Mouse (Mus musculus): Measurements from ENCODE around the gene Tst.
A peak's percentile ranks its signal among the peaks of the same experiment; 100 is the strongest.

The Tst gene

DNA sequence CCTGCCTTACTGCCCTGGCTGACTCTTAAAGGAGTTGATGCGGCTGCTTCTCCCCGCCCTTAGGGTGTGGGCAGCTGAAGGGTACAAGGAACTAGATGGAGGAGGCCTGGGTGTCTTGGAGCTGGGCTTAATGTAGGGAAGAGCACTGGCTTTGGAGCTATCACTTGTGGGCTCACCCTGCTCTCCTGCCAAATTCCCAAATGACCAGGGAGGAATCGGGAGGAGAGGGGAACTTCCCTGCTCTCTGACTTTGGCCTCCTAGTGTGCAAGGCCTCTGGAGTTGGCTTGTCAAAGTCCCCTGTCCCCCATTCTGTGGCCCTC lies 23.4 kb upstream of the Tst start:
- DNase-seq, result no peak

DNA sequence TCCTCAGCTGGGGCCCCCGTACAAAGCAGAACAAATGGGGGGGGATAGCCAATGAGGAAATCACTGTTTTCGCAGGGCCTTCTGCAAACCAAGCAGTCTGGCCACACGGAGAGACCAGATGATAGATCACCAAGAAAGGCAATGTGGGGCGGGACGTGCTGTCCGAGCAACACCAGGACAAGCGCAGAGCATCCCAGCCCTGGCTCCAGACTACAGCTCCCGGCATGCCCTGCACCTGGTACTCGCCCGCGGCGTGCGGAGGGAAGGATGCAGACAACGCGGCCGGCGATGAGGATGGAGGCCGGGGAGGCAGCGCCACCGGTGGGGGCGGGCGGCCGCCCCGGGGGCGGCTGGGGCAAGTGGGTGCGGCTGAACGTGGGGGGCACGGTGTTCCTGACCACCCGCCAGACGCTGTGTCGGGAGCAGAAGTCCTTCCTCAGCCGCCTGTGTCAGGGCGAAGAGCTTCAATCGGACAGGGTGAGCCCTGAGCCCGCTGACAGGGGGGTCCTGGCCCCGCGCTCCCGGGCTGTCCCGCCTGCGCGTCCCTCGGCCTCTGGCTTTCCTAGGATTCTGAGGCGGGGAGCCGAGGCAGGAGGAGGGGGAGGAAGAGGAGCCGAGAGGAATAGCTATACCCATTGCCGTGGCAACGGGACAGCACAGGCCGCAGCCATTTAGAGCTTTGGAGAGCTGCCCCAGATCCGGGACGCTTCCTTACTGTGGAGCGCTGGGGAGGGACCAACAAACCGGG lies 22.9 kb upstream of the Tst start, which contains the start of gene Kctd17:
Gene Kctd17 (plus strand): TSS at position 174 of the 748 bp plus-strand sequence.
- peak; percentile 90 for DNase-seq

DNA sequence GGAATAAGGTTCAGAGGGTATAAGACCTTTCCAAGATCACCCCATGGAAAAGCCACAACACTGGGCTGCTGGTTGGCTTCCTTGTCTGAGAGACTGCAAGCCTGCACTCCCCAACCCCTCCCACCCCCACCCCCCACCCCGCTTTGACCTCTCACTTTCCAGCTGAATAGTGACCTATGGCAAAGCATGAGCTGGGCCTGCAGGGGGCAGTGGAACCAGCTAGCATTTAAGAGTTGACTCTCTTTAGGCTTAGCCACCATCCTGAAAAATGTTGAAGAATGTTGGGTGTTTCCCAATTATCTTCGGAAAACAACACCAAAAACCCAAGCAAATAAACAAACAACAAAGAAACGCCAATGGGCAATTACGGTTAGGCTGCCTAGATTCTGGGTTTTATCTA lies 19.5 kb upstream of the Tst start:
- peak; percentile 26 for DNase-seq

DNA sequence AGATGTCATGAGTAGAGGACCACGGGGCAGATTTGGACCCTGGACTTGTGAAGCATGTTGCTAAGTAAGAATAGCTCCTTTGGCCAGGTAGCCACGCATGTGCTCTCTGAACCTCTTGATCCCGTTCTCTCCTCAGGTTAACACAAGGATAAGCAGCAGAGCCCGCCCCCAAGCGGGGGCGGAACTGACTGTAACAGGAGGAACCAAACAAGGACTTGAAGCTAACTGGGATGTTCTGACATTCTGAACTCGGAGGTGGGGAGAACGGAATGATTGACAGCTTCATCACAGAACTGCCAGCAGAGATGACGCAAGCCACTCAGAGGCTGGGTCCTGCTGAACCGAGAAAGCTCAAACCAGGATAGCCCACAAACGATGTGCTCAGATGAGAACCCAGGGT lies 18.8 kb upstream of the Tst start:
- DNase-seq, result peak; percentile 57

DNA sequence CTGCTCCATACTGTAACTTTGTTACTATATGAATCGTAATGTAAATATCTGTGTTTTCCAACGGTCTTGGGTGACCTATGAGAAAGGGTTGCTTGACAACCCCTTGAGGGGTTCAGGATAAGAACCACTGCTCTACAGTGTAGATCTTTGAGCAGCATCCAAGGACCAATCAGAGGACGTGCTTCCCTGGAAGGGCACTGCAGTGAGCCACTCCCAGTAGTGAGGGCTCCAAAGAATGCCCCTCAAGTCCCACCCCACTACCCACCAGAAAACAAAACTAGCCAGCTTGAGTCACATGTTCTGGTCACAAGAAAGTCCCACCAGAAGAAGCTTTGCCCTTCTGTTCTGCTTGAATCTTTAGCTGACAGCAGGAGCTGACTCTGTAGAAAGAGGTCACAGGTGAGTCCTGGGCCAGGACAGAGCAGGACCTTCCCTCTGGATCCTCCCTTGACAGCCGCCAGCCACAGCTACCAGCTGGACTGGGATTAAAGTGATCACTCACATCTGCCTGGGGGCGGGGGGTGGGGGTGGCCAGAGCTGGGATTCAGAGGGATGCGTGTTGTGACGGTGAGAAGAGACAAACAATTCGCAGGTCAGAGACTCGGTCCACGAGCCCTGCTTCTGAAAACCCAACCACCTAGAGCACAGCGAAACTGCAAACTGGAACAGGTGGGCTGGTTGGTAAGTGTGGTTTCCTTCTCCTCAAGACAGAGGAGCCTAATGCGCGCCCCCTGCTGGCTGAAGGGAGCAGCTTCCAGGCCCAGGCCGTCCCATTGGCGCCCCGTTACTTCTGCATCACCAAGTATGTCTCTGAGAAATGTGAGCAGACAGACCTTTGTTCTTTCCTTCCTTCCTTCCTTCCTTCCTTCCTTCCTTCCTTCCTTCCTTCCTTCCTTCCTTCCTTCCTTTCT lies 16.6 kb upstream of the Tst start:
- peak; percentile 89 for DNase-seq

DNA sequence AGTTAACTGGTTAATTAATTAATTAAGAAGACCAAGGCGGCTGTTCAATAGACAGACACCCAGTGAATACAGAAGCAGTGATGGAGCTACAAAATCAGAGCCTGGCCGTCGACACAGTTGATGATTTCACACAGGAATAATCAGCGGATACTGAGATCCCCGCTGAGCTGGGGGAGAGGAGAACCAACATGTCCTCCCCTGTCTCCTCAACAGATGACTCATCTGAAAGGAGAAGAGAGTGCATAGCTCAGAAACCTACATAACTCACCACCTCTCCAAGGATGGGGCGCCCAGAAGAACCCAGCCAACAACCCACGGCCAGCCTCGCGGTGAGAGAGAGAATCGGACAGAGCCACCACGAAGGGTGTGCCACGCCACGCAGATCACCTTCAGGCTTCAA lies 14.7 kb upstream of the Tst start:
- no peak for DNase-seq

DNA sequence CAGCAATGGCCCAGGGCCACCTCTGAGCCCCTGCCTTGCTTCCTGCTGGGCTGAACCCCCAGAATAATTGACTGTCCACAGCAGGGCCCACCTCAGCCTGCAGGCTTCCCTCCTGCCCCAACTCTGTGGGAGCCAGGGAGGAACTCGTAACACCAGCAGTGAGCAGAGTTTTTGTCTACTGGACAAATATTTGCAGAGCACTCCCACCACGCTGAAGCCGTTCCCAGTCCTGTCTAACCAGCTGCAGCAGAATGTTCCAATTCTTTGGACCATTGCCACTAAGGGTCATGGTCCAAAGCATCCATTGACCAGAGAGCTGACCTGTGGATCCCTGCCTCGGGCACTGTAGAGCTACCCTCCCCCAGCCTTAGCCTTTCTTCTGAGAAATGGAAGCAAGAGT lies 11.2 kb upstream of the Tst start:
- DNase-seq, result peak; percentile 79

DNA sequence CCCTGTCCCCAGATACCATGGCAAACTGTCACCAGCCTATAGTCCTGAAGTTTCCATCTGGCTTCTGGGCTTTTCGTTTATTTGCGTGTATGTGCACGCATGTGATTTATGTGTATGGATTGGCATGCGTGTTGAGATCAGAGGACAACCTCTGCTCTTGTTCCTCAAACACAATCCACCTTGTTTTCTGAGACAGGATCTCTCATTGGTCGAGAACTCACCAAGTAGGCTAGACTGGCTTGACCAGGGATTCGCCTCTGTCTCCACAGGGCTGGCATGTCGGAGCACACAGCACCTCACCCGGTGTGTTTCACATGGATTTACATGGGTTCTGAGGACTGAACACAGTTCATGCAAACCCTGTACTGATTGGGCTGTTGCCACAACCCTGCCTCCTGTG lies 8.4 kb upstream of the Tst start:
- no peak for DNase-seq

DNA sequence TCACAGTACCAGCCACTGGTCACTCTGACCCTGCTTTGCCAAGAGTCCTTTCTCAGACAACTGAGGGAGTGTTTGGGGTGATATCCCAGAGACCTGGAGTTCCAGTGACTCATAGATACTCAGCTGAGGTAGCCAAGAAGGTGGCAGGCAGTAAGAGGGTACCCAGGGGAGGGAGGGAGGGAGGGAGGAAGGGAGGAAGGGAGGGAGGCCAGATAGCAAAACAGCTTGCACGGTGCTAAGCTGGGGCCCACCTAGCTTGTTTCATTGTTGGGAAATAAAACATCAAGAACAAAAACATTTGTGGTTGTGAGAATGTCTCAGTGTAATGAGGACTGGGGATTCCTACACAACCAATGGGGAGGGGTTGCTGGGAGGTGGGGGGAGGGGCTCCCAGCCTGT lies 8.0 kb upstream of the Tst start:
- DNase-seq, result no peak

DNA sequence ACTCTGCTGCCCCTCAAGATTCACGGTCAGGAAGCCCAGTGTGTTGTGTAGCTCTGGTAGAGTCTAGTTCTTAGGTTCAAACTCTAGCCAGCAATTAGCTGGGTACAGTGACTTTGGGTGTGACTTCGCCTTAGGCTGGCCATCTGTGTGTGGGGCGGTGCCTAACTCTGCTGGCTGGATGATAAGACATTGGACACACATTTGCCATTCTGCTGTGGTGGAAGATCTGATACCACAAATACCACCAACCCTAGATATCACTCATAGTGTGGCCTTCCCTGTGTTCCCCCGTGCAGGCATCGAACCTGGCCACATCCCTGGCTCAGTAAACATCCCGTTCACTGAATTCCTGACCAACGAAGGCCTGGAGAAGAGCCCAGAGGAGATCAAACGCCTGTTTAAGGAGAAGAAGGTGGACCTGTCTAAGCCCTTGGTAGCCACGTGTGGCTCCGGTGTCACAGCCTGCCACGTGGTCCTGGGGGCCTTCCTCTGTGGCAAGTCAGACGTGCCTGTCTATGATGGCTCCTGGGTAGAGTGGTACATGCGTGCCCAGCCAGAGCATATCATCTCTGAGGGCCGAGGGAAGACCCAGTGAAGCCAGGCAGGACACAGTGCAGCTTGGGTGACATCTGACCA lies 7.5 kb upstream of the Tst start:
- no peak for DNase-seq

DNA sequence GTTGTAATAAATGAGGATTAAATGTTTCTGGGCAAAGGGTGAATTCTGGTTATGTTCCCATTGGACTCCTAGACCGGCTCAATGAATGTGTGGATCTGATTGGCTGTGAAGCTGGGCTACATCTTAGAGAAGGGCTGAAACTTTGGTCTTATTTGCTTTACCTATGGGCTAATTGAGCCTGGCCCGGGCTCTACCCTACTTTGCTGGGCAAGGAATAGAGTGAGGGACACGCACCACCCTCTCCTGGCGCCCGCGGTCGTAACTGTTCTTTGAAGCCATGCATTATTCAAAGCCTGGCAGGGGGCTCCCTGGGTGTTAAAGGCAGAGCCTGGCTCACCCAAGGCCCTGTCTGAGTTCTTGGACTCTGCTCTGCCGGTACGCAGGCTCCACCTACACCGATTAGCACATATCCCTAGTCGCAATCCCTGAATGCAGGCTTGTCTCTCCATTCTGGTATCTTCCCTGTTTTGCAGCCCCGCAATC lies 3.9 kb upstream of the Tst start:
- peak; percentile 65 for DNase-seq

DNA sequence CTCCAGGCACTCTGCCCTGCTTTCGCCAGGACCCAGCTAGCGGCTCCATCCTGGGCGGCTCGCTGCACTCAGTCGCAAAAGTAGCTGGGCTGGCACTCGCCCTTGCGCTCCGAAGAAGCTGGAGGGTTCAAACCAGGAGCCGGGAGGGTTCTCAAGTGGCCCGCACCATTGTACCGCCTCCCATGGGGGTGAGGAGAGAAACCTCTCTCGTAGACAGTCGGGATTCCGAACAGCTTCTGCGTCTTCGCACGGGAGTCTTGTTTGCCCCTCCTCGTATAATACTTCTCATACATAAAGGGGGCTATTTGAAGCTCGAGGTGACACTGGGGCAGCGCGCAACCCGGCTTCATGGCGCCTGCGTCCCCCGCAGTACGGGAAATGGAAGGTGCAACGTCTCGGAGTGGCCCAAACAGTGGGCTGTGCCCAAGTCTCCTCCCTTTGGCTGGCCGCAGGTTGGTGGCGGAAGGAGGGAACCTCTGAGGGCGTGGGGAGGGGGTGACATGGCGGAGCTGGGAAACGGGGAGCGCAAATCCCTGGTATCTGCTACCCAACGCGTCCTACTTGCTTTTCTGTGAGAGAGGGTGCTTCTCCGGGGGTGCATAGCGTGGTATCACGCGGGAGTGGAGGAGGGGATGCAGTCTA lies 707 bp upstream of the Tst start, which contains the start of gene Mpst:
Gene Mpst (plus strand): TSS at position 124 of the 642 bp plus-strand sequence.
- peak; percentile 92 for DNase-seq

DNA sequence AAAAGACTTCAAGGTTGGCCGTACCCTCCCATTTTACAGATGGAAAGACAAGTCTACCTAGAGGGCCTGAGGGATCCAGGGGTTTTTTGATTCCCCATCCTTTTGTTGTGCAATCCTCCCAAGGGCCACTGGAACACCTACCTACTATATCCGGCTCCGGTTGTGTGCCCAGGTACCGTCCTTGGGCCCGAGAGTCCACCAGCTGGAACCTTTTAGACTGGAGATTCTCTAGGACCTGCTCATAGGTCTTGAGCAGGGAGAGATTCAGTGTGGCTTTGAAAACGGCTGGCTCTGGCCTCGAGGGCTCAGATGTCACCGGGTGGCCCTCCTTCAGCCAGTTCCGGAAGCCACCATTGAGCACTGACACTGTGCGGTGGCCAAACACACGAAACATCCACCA lies 609 bp downstream of the Tst start:
- DNase-seq, result no peak

DNA sequence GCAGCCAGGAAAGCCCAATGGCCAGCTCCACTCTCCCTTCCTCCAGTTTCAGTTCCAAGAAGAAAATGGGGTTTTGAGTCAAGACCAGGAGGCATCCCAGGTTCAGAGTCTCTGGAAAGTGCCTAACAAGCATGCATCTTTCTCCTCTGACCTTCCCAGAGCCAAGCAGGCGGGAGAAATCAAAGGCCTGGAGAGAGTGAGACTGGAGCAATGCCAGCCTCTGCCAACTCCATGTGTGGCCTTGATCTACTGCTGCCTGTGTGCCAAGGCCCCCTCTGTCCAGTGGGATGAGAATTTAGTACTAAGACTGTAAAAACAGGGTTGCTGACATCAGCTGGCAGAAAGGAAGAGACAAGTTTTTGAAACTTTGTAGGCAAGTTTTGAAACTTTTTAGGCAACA lies 1.8 kb downstream of the Tst start:
- DNase-seq, result peak; percentile 77

DNA sequence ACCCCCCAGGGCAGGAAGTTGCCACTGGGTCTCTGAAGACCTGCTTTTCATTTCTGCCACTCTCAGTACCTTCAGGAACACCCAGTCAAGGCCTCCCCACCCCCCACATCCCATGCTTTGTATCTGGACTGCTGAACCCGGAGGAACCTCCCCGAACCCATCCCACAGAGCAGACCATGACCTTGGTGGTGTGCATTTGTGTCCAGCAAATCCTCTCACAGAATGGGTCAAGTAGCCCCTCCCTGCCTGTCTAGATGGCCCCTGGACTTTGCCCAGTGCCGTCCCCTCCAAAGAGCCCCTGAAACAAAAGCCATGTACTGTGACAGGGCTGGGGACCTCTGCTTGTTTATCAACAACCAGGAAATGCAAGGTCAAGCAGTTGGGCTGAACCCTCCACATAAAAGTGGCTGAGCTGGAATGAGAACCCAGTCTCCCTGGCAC lies 2.4 kb downstream of the Tst start:
- DNase-seq, result peak; percentile 82

DNA sequence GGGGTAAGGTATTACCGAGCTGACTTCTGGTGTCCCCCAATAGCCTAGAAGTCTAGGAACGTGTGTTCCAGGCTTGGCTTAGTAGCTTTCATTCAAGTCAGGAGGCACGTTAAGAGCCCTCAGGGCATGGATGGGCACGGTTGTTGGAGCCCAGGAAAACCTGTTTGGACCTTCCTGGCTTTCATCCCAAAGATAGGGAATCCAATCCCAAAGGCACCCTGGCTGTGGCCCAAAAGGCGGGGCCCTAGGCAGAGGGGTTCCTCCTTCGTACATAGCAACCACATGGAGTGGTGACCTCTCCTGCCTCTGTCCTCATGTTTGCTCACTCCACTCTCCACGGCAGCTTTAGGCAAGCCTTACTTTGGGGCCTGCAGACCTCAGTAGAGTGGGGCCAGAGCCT lies 3.3 kb downstream of the Tst start:
- DNase-seq, result peak; percentile 49

DNA sequence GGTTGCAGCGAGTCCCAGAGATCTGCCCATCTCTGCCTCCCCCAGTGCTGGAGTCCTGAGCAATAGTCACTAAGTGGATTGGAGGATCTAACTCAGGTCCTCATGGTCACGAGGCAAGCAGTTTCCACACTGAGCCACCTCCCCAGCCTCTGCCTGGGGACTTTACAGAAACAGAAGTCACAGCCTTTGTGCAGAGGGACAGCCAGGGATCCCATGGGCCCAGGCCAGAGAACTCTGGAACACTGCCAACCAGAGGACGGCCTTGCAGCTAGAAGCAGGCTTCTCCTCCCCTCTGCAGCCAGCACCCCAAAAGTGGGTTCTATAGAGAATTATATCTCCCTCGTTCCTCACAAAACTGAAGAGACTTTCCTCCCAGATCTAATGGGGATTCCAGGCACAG lies 3.8 kb downstream of the Tst start:
- DNase-seq, result peak; percentile 83

DNA sequence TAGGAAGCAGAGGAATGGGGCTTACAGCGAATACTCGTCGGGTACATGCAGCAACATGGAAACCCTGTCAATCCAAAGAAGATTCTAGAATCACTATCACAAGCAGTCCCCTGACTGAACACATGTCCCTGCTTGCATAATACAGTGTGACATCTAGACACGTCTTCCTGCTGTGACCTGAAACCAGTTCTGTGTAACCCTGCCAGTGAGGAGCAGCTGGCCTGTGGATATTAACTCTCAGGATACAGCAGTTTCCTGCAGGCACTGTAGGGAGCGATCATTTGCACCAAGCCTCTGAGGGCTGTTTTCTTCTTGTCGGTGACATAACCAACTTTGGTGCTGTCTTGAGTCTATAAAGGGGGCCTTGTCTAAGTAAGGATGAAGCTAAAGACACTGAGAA lies 4.4 kb downstream of the Tst start:
- DNase-seq, result no peak

DNA sequence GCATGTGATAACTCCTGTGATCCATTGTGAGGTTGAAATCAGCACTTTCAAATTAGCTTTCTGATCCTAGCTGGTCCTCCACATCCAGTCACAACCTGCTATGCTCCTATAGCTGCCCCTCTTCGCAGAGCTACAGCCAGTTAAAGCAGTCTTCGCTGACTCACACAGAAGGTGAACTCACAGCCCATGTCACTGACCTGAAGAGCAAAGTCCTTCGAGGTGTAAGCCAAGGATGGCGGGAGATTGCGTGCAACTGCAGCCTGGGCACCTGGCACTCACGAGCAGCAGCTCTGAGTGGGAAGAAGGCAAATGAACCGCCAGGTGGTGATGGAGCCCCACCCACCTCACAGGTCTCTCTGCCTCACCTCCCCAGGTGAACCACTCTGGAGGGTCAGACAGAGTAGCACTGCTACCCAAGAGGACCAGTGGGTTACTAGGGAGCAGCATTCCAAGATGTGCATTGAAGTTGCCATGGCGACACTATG lies 10.2 kb downstream of the Tst start, which contains the start of gene Tex33:
Gene Tex33 (minus strand): TSS at position 435 of the 485 bp plus-strand sequence.
- DNase-seq, result no peak

DNA sequence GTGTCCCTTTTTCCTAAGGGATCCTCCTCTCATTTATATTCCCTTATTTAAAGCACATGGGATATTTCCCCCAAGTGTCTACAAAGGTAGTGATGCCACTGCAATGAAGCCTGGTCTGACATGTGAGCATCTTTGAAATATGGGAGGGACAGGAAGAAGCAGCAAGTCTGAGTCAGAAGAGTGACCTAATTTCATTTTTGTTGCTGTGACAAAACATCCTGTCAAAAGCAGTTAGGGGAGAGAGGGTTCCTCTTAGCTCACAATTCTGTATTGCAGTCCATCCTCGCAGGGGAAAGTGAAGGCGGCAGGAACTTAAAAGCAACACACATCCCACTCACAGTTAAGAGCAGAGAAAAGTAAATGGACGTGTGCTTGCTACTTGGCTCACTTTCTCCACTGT lies 14.9 kb downstream of the Tst start:
- no peak for DNase-seq

DNA sequence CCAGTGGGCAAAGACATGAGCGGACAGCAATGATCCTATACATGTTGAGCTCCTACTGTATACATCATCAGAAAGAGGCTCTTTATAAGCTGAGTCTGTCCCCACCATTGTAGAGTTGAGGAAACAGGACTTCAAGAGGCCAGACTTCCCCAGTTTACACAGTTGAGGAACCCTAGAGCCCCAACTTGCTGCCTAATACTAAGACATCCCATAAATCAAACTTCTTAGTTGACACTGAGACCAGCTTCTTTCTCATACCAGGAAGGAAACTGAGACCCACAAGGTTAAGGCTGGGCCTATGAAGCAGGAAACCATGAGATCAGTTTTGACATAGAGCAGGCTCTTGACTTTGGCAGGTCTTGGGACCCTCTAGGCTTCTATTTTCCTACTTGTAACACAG lies 20.1 kb downstream of the Tst start:
- DNase-seq, result no peak

DNA sequence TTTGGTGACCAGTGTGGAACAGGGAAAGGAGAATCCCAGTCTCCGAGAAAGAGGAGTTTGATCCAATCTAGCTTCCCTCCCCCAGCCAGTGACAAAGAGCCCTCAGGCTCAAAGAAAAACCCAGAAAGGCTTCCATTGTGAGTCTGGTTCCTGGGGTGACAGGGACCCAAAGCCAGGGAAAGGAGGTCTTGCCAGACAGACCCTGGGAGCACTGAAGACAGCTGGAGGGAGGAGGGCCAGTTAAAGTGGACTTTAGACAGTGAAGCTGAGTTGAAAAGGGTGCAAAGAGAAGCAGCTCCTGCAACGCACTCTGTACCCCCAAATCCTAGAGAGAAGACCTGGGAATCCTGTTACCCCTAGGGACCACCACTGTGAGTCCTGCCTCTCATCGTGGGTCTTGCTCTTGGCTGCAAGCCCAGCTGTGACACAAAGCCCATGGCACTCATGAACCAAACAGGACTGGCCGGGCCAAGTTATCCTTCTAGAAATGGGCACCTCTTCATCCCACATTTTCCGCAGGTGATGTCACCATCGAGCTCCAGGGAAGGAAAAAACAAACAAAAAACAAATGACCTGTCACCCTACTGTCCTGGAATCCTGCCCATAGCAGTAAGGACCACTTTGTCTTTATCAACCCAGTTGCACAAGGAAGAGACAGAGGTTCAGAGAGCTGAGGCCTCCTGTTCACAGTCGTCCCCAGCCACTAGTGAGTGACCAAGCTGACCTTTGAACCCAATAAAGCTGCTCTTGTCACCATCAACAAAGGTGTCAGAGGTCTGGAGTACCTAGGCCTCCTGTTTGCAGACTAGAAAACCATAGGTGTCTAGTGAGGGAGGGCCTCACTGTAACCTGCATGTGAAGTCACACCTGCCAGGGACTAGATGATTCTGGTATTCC lies 21.2 kb downstream of the Tst start:
- DNase-seq, result no peak

All from kidney, postnatal 10 days (tissue).